In genomic region chr1:144003904-144004740, GRCm38 (mm10) we compare ENCODE assay signal across 8 mouse cellular contexts. TPM values are rescaled to one million over a fixed set of nuclear protein-coding genes. Genes with fewer than 3 reads are reported as not detected.
DNase-seq lines count a peak whose midpoint lies in the region; ATAC-seq lines count a peak whose summit lies in the region.

TSS of gene Rgs2 (minus strand) at chr1:144004161.

- peak; percentile 62 for ATAC-seq in common myeloid progenitor, adult 5-6 weeks (replicated peaks; ENCODE audit: low read depth, poor library complexity, severe bottlenecking)
- ATAC-seq in megakaryocyte progenitor cell, adult 5-6 weeks (replicated peaks; ENCODE audit: poor library complexity), result peak; percentile 66

- DNase-seq in ZHBTc4 (ENCODE audit: low read depth, low spot score), result peak; percentile 95
- peak; percentile 91 to 92 for DNase-seq in gastrocnemius, adult 8-10 months (ENCODE audit: low spot score in 2 of 2)
- peak; percentile 97 for DNase-seq in induced T-regulatory cell, adult 2 months (ENCODE audit: low read depth)
- peak; percentile 91 to 96 for DNase-seq in left cerebral cortex, adult 9 months (ENCODE audit: low spot score in 2 of 2)
- DNase-seq in right cerebral cortex, postnatal 14 days, result peak; percentile 96
- DNase-seq in urinary bladder, postnatal 36 days (ENCODE audit: low spot score in 2 of 2), result peak; percentile 93 to 95

RNA-seq across cellular contexts. Expression of gene Rgs2, which starts in this region (rescaled TPM):
- total RNA-seq in common myeloid progenitor, adult 5-6 weeks (2017), result 98.6 and 123 TPM in 2 replicates
- total RNA-seq in gastrocnemius, adult 8-10 months (2022), result 1 to 10 TPM; 3.4 to 5.5 (median 4.1) TPM
- total RNA-seq in megakaryocyte progenitor cell, adult 5-6 weeks (2015), result 137 and 196 TPM in 2 replicates
- total RNA-seq in megakaryocyte progenitor cell, adult 5-6 weeks (2017), result 73.7 and 95.2 TPM in 2 replicates

Comparison
In these comparisons a context has a peak if more than half of its experiments do, and no peak if none do; other contexts are left out.
1. Peak in every context shown above with its lines: DNase-seq and ATAC-seq.
2. RNA of gene Rgs2 (total RNA-seq): 73.7 to 196 TPM in megakaryocyte progenitor cell, adult 5-6 weeks and 98.6 to 123 TPM in common myeloid progenitor, adult 5-6 weeks; 3.4 to 5.5 TPM in gastrocnemius, adult 8-10 months; every median in the first group is over 10 times any median in the second.